Mouse (Mus musculus) forebrain, embryonic 10.5 days (tissue): ENCODE results near the gene Mapkbp1. TPM values are rescaled to one million over a fixed set of nuclear protein-coding genes. Genes with fewer than 3 reads are reported as not detected.

Source experiments
- DNase-seq: peaks from one replicate; pipeline ENCODE4 v3.0.0-alpha.2; 2017; ENCODE audit warnings: low spot score; ENCODE audit errors: extremely low spot score
- H3K27ac ChIP-seq: fragments of 300-500 bp; sonication (generic); 2 replicates; pipeline ENCODE4 v1.5.1; 2016; ENCODE audit warnings: mild to moderate bottlenecking
- H3K27me3 ChIP-seq: fragments of 300-500 bp; sonication (generic); 2 replicates; pipeline ENCODE4 v1.6.1; 2016; ENCODE audit warnings: mild to moderate bottlenecking; ENCODE audit not compliant: poor library complexity, severe bottlenecking
- H3K36me3 ChIP-seq: fragments of 300-500 bp; sonication (generic); replicated peaks from 2 replicates; pipeline ENCODE4 v1.6.1; 2016; ENCODE audit warnings: mild to moderate bottlenecking, moderate library complexity
- H3K4me1 ChIP-seq: fragments of 300-500 bp; sonication (generic); 2 replicates; pipeline ENCODE4 v1.6.1; 2016
- H3K4me3 ChIP-seq: fragments of 300-500 bp; sonication (generic); 2 replicates; pipeline ENCODE4 v1.5.1; 2016; ENCODE audit warnings: mild to moderate bottlenecking, moderate library complexity
- H3K9me3 ChIP-seq: fragments of 300-500 bp; sonication (generic); 2 replicates; pipeline ENCODE4 v1.6.1; 2016; ENCODE audit warnings: mild to moderate bottlenecking, moderate library complexity
- WGBS: fragments of 180-500 bp; shearing (Covaris S2); methylation state at CpG from one replicate; pipeline ENCODE4 v1.1.7; 2016; 5-methylcytosine and 5-hydroxymethylcytosine counted together
- polyA plus RNA-seq: library from polyadenylated mRNA; unstranded; fragments of >200 nt; fragmentation: Nextera tagmentation; extraction: Ambion mirVana; gene quantifications from 2 replicates; pipeline ENCODE4 v1.2.1, GENCODE M21; 2016

Gene Mapkbp1
- polyA plus RNA-seq, 1 experiment from 2014 or later: 3.7 TPM

DNA sequence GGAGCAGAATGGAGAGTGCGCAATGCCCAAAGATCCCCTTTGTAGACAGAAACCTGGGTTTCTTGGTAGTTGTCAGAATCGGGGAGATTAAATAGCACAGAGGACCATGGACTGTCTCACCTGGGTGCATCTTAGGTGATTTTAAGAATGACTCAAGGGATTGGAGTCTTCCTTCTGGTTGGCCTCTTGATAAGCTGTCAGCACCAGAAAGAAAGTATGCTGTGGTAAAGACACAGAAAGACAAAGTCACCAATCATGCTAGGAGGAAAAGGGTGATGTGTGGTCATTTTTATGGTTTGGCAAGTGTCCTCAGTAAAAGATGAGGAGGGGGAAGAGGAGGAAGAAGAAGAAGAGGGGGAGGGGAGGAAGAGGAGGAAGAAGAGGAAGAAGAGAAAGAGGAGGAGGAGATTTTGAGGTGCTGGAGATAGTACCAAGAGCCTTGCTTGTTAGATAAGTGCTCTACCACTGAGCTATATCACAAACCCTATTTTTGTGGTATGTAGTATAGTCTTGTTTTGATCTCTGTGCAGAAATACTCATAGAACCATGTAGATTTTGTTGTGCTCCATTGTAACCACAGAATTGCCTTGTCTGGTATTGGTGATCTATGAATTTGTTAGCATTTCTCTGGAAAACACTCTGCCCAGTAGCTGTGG is 41.5 kb downstream of the Mapkbp1 start:
- Histone ChIP-seq H3K9me3 (no peaks in the 10 kb centered on the region), H3K4me1 (no peaks in the 10 kb centered on the region), H3K27me3 (no peaks in the 10 kb centered on the region), H3K4me3 (no peak overlapping the region), H3K36me3 (peaks cover 48% of the 10 kb centered on the region), H3K27ac (no peak overlapping the region)
- DNase-seq: no peak
- WGBS: 91% methylated on average over 2 of the region's 2 CpGs

DNA sequence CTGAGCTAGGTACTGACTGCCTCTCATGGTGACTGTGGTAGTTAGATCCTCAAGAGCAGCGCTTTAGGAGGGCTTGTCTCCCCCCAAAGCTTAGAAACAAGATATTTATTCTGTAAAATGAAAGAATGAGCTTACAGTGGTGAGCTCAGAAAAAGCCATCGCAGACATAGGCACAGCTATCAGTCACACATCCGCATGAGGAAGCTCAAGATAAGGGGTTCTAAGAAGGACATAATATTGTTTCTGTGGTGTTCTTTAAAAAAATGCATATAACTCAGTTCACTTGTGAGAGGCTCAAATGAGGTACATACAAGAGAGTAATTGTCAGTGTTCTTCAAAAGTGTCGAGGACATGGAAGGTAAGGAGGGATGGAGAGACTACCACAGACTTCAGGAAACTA is 43.4 kb downstream of the Mapkbp1 start:
- H3K4me1 ChIP-seq: no peaks in the 10 kb centered on the region
- no peak for DNase-seq
- 89% methylated on average over 4 of the region's 4 CpGs for WGBS
- no peak overlapping the region for H3K27ac ChIP-seq
- H3K4me3 ChIP-seq: no peak overlapping the region
- peaks cover 64% of the 10 kb centered on the region for H3K36me3 ChIP-seq
- H3K9me3 ChIP-seq: no peaks in the 10 kb centered on the region
- no peaks in the 10 kb centered on the region for H3K27me3 ChIP-seq

GRCm38 (mm10) chr2:120017599-120017998 is 45.1 kb downstream of the Mapkbp1 start:
- Histone ChIP-seq H3K9me3 (no peaks in the 10 kb centered on the region), H3K4me3 (no peak overlapping the region), H3K27ac (no peak overlapping the region), H3K4me1 (no peaks in the 10 kb centered on the region), H3K27me3 (no peaks in the 10 kb centered on the region), H3K36me3 (peaks cover 79% of the 10 kb centered on the region)
- DNase-seq: no peak
- 92% methylated on average over 12 of the region's 12 CpGs for WGBS

DNA sequence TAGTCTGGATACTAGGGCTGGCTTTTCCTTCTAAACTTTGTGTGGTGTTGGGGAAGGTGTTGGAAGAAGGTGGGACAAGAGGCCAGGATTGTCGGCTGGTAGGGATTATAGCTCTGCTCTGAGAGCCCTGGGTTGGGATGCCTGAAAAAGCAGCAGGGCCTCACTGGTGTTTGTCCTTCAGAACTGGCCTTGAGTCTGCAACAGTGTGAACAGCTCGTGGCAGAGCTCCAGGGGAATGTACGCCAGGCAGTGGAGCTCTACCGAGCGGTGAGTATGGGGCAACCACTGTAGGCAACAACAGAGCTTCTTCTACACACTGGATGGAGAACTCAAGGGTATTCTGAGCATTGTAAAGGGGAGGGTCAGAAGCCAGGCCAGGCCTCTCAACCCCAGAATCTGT is 51.8 kb downstream of the Mapkbp1 start:
- Histone ChIP-seq H3K36me3 (peaks cover 64% of the 10 kb centered on the region), H3K4me1 (peaks cover 19% of the 10 kb centered on the region)

GRCm38 (mm10) chr2:120026984-120027949 is 54.8 kb downstream of the Mapkbp1 start, which contains the start of the genes Jmjd7 and Gm28042:
Gene Jmjd7, plus strand, starts transcription at chr2:120027483.
Gene Gm28042, plus strand, starts transcription at chr2:120027493.
- WGBS: 6% methylated on average over 50 of the region's 50 CpGs
- H3K27ac ChIP-seq: peak within 1 kb of the TSS; percentile 94
- peaks cover 68% of the 10 kb centered on the region for H3K36me3 ChIP-seq
- peaks cover 19% of the 10 kb centered on the region for H3K4me1 ChIP-seq
- no peaks in the 10 kb centered on the region for H3K27me3 ChIP-seq
- peak within 1 kb of the TSS; percentile 88 for H3K4me3 ChIP-seq
- no peaks in the 10 kb centered on the region for H3K9me3 ChIP-seq
- peak; percentile 87 for DNase-seq

More for the DNA sequence above, 51.8 kb downstream of the Mapkbp1 start:
- 94% methylated on average over 5 of the region's 5 CpGs for WGBS
- Histone ChIP-seq H3K9me3 (no peaks in the 10 kb centered on the region), H3K27me3 (no peaks in the 10 kb centered on the region), H3K4me3 (no peak overlapping the region), H3K27ac (no peak overlapping the region)
- DNase-seq: no peak

- WGBS: 45% methylated on average over 3 of the region's 3 CpGs
- Histone ChIP-seq H3K27me3 (no peaks in the 10 kb centered on the region), H3K36me3 (peaks cover 68% of the 10 kb centered on the region), H3K4me3 (peak overlapping the region; percentile 88), H3K27ac (peak overlapping the region; percentile 94), H3K4me1 (peaks cover 19% of the 10 kb centered on the region), H3K9me3 (no peaks in the 10 kb centered on the region)
- DNase-seq: no peak
Observed at GRCm38 (mm10) chr2:120027950-120028331, 55.4 kb downstream of the Mapkbp1 start.

GRCm38 (mm10) chr2:120030380-120030779 is 57.9 kb downstream of the Mapkbp1 start:
- no peaks in the 10 kb centered on the region for H3K27me3 ChIP-seq
- WGBS: 91% methylated on average over 8 of the region's 8 CpGs
- no peak overlapping the region for H3K27ac ChIP-seq
- H3K9me3 ChIP-seq: no peaks in the 10 kb centered on the region
- H3K36me3 ChIP-seq: peaks cover 71% of the 10 kb centered on the region
- peaks cover 19% of the 10 kb centered on the region for H3K4me1 ChIP-seq
- no peak overlapping the region for H3K4me3 ChIP-seq
- DNase-seq: no peak

DNA sequence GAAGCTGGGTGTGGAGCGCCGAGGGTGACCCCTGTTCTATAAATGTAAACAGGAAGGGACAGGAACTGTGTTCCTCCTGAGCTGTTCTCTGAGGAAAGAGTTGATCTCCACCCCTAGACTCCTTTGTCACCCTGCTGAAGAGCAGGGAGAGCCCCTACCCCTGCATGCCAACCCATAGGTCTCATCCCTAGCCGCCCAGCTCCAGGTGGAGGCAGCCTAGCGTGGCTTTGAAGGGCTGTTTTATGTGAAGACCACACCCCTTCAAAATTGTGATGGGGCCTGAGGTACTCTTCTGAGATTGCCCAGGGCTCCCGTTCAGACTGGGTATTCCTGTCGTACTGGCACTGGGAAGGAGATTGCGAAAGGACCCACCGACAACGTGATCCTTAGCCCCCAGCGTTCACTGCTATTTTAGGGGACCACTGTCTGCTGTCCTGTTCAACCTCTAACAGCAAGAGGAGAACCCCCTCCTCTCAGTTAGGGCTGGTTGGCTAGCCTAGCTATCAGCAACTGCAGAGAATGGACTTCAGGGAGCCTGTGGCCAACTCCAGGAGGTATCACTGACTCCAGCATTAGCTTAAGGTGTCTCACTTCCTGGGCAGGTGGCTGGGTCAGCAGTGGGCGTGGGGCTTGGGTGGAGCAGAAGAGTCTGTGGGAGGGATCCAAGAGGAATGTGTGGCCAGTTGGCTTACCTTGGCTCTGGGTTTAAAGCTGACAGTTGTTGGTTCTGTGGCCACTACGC is 60.4 kb downstream of the Mapkbp1 start, which contains the start of gene Pla2g4b:
Gene Pla2g4b, plus strand, starts transcription at position 692 of the 742 bp plus-strand sequence.
- DNase-seq: no peak
- Histone ChIP-seq H3K9me3 (no peaks in the 10 kb centered on the region), H3K27me3 (no peaks in the 10 kb centered on the region), H3K36me3 (peaks cover 90% of the 10 kb centered on the region), H3K4me3 (no peak within 1 kb of the TSS), H3K27ac (no peak within 1 kb of the TSS), H3K4me1 (peaks cover 9% of the 10 kb centered on the region)
- 94% methylated on average over 12 of the region's 12 CpGs for WGBS

DNA sequence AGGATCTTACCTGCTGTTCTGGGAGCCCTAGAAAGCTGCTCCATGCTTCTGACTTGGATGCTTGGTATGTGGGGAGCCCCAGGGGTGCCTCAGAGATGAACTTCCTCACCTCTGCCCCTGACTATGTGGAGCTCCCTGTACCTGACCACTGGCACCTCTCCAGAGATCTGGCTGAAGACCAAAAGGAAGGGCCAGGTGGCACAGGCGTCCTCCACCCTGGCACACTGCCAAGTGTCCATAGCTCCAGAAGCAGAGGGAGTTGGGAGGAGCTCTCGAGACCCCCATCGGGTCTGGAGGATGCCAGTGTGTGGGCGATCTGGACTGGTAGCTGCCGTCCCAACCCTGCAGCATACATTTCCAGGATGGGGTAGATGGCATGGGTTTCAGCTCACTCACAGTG is 61.2 kb downstream of the Mapkbp1 start:
- Histone ChIP-seq H3K27ac (no peak overlapping the region), H3K27me3 (no peaks in the 10 kb centered on the region), H3K4me1 (0 out of 2 replicates have a peak, but pooled peaks cover under 1% of the 10 kb centered on the region), H3K4me3 (no peak overlapping the region), H3K9me3 (no peaks in the 10 kb centered on the region), H3K36me3 (peaks cover 98% of the 10 kb centered on the region)
- 92% methylated on average over 5 of the region's 5 CpGs for WGBS
- no peak for DNase-seq

DNA sequence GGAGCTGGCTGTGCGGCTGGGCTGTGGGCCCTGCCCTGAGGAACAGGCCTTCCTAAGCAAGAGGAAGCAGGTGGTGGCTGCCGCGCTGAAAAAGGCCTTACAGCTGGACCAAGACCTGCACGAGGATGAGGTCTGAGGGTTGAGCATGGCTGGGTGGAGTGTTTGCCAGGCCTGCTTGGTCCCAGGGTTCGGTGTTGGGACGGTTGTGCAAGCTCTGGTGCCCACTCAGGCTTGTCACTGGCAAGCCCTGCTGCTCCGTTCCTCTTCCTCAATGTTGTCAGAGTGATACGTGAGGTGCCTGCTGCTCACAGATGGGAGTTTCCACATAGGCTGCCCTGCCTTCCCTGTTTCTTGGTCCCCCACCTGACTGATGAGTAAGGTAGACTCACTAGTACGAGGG is 65.2 kb downstream of the Mapkbp1 start:
- no peaks in the 10 kb centered on the region for H3K9me3 ChIP-seq
- DNase-seq: no peak
- peaks cover 100% of the 10 kb centered on the region for H3K36me3 ChIP-seq
- H3K27me3 ChIP-seq: no peaks in the 10 kb centered on the region
- no peak overlapping the region for H3K4me3 ChIP-seq
- 94% methylated on average over 9 of the region's 9 CpGs for WGBS
- no peak overlapping the region for H3K27ac ChIP-seq
- no peaks in the 10 kb centered on the region for H3K4me1 ChIP-seq

DNA sequence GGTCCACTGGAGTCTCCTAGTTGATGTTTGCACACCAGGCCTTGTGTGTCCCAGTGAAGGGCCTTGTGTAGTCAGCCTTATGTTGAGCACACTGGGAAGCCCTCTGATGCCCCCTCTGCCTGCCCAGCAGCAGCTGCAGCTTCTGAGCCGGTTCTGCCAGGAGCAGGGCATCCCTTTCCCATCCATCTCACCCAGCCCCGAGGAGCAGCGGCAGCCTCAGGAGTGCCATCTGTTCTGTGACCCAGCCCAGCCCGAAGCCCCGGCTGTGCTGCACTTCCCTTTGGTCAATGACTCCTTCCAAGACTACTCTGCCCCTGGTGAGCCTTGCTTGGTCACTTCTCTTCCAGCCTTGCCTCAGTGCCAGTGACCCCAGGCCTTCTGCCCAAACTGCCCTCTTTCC is 68.5 kb downstream of the Mapkbp1 start:
- Histone ChIP-seq H3K4me1 (peaks cover 11% of the 10 kb centered on the region), H3K4me3 (no peak overlapping the region), H3K27me3 (no peaks in the 10 kb centered on the region), H3K9me3 (no peaks in the 10 kb centered on the region), H3K27ac (no peak overlapping the region), H3K36me3 (peaks cover 67% of the 10 kb centered on the region)
- no peak for DNase-seq
- WGBS: 90% methylated on average over 5 of the region's 5 CpGs

DNA sequence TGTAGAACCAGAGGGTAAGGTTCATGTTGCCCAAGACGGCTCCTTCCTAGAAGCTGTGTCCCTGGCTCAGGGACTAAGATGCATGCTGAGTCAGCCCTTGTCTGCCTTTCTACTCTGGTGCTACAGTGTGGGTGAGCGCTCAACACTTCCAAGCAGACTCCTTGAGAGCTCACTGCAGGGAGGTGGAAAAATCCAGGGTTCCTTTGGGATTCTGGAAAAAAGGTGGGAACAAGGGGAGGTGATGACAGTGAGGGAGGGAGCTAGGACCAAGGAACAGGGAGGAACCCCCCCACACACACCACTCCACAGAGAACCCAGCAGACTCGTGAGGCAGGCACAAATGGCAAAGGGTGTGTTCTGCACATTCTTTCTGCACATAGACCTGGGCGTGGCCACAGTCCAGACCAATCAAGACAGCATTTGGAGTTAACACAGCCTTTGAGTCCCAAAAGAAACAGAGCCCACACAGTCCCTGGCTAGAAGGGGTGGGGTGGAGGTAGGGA is 71.7 kb downstream of the Mapkbp1 start:
- Histone ChIP-seq H3K9me3 (no peaks in the 10 kb centered on the region), H3K27me3 (no peaks in the 10 kb centered on the region), H3K27ac (no peak overlapping the region), H3K36me3 (peaks cover 36% of the 10 kb centered on the region), H3K4me1 (peaks cover 15% of the 10 kb centered on the region), H3K4me3 (no peak overlapping the region)
- no peak for DNase-seq
- 63% methylated on average over 4 of the region's 4 CpGs for WGBS
